Mouse (Mus musculus) bone marrow macrophage, adult 2 months (primary cell): ENCODE measurements around the gene Dnm3. TPM values are rescaled to one million over a fixed set of nuclear protein-coding genes. Genes with fewer than 3 reads are reported as not detected.

ENCODE experiments used
- H3K27ac ChIP-seq: 2 replicates; pipeline ENCODE4 v1.5.1; 2012; ENCODE audit warnings: low read depth, low read length; ENCODE audit not compliant: insufficient read depth
- H3K4me1 ChIP-seq: 2 replicates; pipeline ENCODE4 v1.6.1; 2012; ENCODE audit warnings: low read length; ENCODE audit not compliant: control insufficient read depth, insufficient read depth
- H3K4me3 ChIP-seq: 2 replicates; pipeline ENCODE4 v1.5.1; 2012; ENCODE audit warnings: mild to moderate bottlenecking, low read length, moderate library complexity; ENCODE audit not compliant: insufficient read depth
- CTCF ChIP-seq: IDR thresholded peaks from 2 replicates; pipeline ENCODE4 v1.5.1; 2012; ENCODE audit warnings: low read depth, mild to moderate bottlenecking, low read length, moderate library complexity
- POLR2A ChIP-seq: IDR thresholded peaks from 2 replicates; pipeline ENCODE4 v1.6.1; 2012; ENCODE audit warnings: mild to moderate bottlenecking, low read depth, low read length, borderline replicate concordance
- polyA plus RNA-seq: library from polyadenylated mRNA; stranded (reverse); fragments of >200 nt; gene quantifications from 2 replicates; pipeline ENCODE4 v1.2.4, GENCODE M21; 2012; ENCODE audit not compliant: missing spikeins, insufficient read depth, insufficient read length

Dnm3 gene
- polyA plus RNA-seq, 1 experiment: 0.29 TPM

DNA sequence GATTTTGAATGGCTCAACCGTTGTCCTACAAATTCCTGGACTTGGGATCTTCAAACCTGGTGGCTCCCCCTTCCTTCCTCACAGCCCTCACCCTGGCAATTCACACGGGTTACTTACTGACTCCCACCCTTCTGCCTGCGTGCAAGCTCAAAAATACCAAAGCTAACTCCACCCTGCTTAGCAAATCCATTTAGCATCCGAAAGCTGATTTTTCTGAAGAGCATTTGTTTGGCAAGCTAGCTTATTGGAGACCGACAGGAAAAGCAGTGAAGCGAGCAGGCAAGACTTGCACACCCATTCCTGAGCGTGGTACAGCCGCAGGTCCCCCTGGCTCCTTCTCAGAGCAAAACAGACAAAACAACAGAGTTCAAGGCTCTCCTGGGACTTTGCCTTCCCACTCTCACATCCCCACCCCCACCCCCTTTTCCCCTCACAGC, 469.2 kb downstream of the Dnm3 start:
- TF ChIP-seq CTCF (no peak), POLR2A (no peak)
- Histone ChIP-seq H3K4me1 (peaks cover 23% of the 10 kb centered on the region), H3K27ac (no peak overlapping the region), H3K4me3 (no peak overlapping the region)

DNA sequence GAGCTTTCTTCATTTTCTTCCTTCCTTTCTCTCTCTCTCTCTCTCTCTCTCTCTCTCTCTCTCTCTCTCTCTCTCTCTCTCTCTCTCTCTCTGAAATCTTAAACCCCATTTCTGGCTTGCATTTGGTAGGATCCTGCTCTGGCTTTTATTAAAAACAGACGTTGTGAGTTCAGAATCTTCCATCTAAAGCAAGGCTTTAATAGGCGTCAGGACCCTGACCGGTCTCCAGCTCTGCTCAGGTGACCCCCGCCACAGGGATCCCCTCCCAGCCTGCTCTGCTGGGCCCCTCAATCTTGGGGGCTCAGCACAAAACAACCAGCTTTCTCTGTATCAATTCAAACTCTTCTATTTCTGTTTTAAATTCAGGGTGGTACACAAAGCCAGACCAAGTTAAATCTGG, 469.6 kb downstream of the Dnm3 start:
- Histone ChIP-seq H3K4me3 (no peak overlapping the region), H3K4me1 (peaks cover 27% of the 10 kb centered on the region), H3K27ac (no peak overlapping the region)
- TF ChIP-seq CTCF (no peak), POLR2A (no peak)

DNA sequence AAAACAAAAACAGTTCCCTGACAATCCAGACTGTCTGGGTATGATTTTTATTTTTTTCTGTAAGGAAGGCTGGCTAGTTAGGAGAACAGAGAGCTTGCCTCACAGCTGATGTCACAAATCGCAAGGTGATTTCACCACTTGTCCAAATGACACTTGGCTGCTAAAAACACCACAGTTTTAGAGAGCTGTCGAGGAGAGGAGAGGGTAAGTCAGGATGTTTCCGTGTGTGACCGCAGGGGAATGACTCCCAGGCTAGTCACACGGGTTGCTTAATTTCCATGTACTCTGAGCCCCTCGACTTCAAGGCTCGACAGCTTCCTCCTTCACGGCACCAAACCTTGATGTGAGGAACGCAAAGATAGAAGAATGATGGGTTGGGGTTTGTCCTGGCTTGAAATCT, 471.7 kb downstream of the Dnm3 start:
- Histone ChIP-seq H3K4me1 (peaks cover 22% of the 10 kb centered on the region), H3K27ac (peak overlapping the region; percentile 8; the same call in 1 of the 2 replicates), H3K4me3 (no peak overlapping the region)
- TF ChIP-seq POLR2A (no peak), CTCF (no peak)

DNA sequence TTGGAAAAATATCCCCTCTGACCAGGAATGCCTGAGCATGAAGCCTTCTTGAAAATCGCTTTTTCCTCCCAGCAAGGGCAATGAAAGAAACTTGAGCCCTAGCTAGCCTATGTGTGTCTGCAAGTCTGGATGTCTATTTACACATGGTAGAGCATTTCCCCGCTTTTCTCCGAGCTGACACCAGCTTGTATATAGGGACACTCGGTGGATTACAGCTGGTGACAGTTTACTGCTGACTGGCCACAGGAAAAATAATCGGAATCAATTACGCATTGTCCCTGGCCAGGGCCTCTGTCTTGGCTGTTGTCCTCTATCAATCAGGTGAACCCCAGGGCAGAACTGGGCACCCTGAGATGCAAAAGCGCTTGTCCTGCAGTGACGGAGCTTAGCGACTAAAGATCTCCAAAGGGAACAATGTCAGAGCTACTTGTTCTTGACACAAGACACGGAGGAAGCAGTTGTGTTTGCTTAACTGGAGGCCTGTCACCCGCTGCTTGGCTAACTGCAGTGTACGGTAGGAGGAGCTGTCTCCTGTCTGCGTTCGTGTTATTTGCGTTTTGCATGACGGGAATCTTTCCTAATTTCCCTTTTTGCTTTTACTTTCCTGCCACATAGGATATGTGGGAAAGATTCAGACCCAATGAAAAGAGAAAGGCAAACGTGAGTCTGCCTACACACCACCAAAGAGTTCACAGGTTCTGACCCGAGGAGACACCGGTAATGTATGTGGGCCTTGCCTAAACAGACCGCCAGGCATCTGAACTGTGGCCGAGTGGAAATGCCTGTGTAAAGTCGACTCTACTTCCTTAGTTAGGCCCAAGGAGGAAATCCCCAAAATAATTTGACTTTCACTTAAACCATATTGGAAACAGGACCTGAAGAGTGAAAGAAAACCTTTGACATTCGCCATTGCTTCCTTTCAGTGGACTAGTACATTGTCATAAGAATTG, 472.7 kb downstream of the Dnm3 start:
- peak overlapping the region; percentile 88 for H3K27ac ChIP-seq
- peak overlapping the region; percentile 39 for H3K4me3 ChIP-seq

DNA sequence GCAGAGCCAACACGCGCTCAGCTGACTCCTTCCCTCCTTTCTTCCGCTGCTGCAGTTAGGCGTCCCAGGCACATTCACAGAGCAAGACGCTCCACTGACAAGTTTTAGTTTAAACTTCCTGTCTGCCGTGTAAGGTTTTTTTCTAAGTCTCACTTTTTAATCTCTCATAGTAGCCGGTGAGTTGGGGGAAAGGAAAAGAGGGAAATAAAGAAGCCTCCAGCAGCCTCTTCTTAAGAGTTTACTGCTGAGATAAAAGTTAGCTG, 473.4 kb downstream of the Dnm3 start:
- TF ChIP-seq POLR2A (no peak), CTCF (no peak)
- H3K4me3 ChIP-seq: no peak overlapping the region
- H3K27ac ChIP-seq: peak overlapping the region; percentile 88

More for the DNA sequence above, 472.7 kb downstream of the Dnm3 start:
- TF ChIP-seq POLR2A (no peak), CTCF (0 out of 2 replicates have a peak, but pooled peaks have one; percentile 28)
- peaks cover 28% of the 10 kb centered on the region for H3K4me1 ChIP-seq

DNA sequence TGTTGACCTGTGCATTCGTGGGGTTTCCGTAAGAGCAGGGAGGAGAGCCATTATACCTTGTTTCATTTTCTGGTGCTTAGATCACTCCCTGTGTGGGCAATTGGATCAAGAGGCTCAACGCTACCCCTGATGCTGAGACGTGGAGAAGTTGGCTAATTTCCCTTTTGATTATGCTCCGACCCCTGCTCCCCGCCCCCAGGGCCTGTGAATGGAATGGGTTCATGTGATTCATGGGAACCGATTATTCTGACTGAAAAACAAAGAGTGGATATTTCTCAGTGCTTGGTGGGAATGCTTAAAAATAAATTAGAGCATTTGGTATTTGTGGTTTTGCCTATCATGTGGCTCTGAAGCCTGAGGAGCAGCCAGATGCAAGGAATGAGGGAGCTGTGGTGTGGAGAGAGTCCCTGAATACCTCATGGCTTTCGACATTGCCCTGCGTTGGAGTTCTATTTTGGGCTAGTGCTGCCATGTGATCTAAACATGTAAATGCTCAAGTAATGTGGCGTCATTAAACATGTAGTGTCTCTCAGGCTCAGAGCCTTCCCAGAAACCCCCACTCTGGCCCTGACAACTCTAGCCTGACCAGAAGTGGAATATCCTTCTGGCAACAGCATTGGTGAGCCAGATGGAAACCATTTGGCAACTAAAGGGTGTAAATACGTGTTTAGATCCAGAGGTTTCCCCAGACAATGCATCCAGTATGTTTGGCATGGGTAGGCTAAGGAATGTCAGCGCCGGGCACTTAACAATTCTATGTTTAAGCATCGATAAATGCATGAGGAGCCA, 473.9 kb downstream of the Dnm3 start:
- peak overlapping the region; percentile 88 for H3K27ac ChIP-seq
- no peak overlapping the region for H3K4me3 ChIP-seq
- H3K4me1 ChIP-seq: peaks cover 39% of the 10 kb centered on the region
- TF ChIP-seq POLR2A (no peak), CTCF (no peak)

More for the DNA sequence above, 473.4 kb downstream of the Dnm3 start:
- H3K4me1 ChIP-seq: peaks cover 33% of the 10 kb centered on the region

DNA sequence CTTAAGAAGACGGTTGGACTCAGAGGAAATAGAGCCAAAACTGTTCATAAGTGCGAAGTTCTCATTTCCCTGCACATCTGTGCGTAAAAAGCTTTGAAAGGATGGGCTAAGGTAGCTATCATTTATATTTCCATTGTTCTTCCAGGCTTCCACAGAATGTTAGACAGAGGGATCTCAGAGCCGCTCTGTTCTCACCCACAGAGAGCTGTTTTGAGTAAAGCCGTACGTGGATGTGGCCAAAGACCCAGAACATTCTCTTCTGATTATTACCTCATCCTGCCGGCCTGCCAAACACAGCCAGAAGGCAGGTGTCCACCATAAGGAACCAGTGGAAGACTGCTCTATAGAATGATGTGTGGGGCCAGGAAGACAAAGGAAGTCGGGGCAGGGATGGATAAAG, 476.5 kb downstream of the Dnm3 start:
- Histone ChIP-seq H3K27ac (no peak overlapping the region), H3K4me3 (no peak overlapping the region), H3K4me1 (peaks cover 48% of the 10 kb centered on the region)
- TF ChIP-seq CTCF: no peak
- TF ChIP-seq POLR2A: no peak

DNA sequence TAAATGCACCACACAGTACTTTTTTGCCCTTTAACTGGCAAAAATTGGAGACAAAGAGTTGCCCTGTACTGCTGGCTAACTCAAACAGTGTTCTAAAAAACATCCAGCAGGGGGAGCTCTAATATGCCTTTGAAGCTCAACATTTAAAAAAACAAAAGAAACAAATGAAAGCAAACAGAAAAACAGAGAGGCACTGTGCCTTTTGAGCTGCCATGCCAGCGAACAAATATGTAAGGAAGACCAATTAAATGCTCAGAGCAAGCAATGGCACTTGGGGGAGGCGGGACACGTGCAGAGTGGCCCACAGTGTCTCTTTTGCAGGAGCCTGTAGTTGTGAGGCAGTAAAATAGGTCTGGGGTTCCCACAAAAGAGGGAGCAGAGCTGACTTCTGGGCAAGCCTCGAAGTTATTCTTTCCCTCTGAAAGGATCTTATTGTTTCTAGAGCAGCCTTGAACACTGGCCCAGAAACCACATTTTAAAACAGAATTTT, 477.9 kb downstream of the Dnm3 start:
- Histone ChIP-seq H3K27ac (peak overlapping the region; percentile 99), H3K4me1 (peaks cover 43% of the 10 kb centered on the region), H3K4me3 (no peak overlapping the region)
- TF ChIP-seq CTCF: no peak
- TF ChIP-seq POLR2A: no peak

DNA sequence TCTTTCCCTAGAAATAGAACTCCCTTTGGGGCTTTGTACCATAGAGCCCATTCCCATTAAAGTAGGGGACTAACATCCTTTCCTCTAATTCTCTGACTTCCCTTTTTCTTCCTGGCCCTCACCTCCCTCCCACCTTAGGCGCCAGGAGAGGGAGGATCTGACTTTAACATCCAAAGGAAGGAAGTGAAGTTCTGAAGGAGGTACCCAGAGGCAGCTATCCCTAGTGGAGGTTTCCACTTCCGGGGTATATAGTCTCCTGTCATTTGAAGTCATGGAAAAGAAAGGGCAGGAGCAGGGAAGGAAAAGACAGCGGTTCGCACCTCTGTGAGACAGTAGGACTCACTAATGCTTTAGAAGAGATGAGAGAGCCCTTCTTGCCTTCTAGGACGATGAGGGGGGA, 478.5 kb downstream of the Dnm3 start:
- TF ChIP-seq CTCF (no peak), POLR2A (no peak)
- H3K4me1 ChIP-seq: peaks cover 37% of the 10 kb centered on the region
- peak overlapping the region; percentile 99 for H3K27ac ChIP-seq
- H3K4me3 ChIP-seq: peak overlapping the region; percentile 30
